Mouse (Mus musculus): ENCODE measurements at regions not wholly inside any gene's neighbourhood (a gene's known extent, or its start where the extent isn't known, plus 50 kb on each side); places are given as distances from the start of the nearest gene placed in this dataset.

DNA sequence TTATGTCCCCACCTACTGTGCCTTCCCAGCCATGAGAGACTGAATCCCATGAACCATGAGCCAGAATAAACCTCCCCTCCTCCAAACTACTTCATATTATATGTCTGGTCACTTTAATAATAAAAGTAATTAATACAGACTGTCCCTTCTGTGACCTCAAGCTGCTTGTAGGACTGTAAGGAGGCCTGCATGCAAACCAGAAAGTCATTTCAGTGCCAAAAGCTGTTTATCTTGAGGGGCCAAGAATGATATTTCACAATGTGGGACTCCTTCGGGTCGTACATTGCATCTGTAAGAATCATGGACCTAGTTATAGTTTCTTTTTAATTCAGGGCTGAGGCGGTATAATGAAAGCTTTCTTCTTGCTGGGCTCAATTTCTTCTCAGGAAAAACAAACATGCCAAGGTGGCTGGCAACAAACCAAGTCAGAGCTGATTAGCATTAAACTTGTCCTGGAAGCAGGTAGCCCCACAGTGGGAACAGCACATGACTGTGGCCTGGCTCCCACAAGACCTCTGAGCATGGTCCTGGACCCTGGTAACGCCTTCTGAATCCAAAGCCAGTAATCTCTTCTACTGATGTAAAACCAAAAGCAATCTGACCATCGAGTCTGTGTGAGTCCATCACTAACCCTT, 162.3 kb upstream of the Hnrnpa3 start:
- no peak for DNase-seq

DNA sequence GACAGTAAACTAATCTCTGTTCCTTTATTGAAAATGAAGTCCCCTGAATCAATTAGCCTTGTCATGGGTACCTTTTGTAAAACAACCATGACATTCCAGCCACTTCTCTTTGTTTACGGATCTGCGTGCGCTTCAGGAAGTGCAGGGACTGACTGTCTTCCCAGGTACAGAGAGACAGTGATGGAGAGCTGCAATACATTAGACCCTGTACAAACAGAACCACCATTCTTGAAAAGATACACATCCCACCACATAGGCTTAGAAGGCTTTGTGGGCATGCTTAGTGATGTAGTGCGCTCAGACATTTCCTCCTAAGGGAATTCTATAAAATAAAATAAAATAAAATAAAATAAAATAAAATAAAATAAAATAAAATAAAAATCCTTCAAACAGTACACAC, 148.8 kb upstream of the Hnrnpa3 start:
- no peak for DNase-seq

DNA sequence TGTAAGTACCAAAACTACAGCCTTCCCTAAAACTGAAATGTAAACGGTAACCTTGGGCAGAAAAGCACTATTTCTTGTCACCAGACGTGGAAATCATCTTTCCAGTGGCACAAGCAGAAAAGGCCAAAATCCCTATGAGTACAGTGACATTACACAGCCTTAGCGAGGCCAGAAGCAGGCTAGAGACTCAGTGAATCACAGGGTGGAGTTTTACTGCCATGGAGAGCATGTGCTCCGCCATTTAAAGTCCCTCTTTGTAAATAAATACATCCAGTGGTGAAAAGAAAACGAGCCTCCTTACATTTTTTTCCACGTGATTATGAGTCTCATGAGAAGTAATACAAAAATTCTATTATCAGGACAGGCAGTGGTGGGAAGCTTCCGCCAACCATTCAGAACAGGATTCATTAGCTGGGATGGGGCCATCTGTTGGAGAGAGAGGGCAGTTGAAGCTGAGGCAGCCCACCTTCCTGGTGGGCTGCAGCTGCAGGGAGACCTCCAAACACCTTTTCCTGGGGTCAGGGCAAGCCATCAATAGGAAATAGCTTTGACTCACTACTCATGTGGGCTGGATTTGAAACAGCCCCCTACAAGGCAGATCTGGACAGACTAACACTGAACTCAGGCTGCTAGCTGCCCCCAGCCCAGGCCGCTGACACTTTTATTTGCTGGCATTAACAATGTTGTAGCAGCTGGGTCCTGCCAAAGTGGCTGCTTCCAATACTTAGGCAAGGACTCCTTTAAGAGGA, 146.5 kb upstream of the Hnrnpa3 start:
- no peak for DNase-seq

- DNase-seq = no peak
Measured at GRCm38 (mm10) chr2:75514171-75514570, 144.9 kb upstream of the Hnrnpa3 start.

- DNase-seq = no peak
Measured at GRCm38 (mm10) chr2:75516223-75516622, 142.8 kb upstream of the Hnrnpa3 start.

GRCm38 (mm10) chr2:75517096-75517495, 142.0 kb upstream of the Hnrnpa3 start:
- no peak for DNase-seq

- DNase-seq = no peak
Measured at GRCm38 (mm10) chr2:75518607-75519006, 140.5 kb upstream of the Hnrnpa3 start.

DNA sequence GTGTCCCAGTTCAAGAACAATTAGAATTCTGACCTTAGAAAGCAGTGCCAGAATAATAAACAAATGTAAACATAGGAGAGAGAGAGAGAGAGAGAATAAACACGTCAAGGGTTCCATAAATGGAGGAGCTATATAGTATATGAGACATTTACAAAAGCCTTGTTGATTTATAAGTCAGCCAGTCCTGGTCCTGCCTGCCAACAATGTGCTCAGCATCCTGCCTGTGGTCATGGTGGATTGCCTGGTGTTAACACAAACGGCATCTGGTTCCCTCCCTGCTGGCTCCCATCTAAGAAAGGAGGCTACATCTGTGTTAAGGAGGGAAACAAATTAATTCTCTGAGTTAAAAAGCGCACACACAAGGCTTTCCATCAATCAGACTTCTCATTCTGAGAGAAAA, 133.5 kb upstream of the Hnrnpa3 start:
- DNase-seq = no peak

GRCm38 (mm10) chr2:75528706-75529105, 130.4 kb upstream of the Hnrnpa3 start:
- DNase-seq = no peak

GRCm38 (mm10) chr2:75538114-75538513, 120.9 kb upstream of the Hnrnpa3 start:
- DNase-seq = no peak

DNA sequence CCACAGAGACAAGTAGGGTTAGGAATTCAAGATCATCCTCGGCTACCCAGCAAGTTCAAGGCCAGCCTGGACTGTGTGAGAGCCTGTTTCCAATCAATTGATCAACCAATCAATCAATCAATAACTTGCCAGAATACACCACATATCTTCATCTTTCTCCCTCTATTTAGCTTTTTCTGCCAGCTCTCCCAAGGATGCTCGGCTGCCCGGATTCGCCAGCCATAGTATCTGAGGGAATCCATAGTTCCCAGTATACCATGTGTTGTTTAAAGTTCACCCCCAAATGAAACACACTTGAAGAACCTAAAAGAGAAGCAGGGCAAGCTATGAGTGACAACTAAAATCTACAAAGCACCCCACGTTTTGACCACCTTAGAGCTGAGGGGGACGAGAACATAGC, 119.3 kb upstream of the Hnrnpa3 start:
- no peak for DNase-seq

DNA sequence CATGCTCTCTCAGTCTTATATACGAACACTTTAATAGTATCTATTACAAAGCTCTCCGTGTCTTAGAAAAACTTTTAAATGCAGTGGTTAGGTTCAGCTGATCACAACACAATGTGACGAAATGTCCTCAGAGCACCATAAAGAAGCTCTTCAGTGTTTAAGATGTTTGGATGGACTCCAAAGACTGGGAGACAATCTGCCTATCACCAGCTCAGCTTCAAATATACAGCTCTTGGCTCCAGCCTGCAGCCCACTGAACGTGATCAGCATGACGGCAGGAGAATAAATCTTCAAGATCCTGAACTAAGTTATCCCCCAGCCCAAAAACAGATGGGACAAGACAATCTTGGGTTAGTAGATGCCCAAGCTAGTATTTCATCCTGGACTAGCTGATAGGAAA, 116.7 kb upstream of the Hnrnpa3 start:
- DNase-seq = no peak

GRCm38 (mm10) chr2:75542781-75543180, 116.3 kb upstream of the Hnrnpa3 start:
- DNase-seq = no peak

- DNase-seq = no peak
Measured at GRCm38 (mm10) chr2:75545971-75546370, 113.1 kb upstream of the Hnrnpa3 start.

- DNase-seq = no peak
Measured at GRCm38 (mm10) chr2:75555676-75556075, 103.4 kb upstream of the Hnrnpa3 start.

DNA sequence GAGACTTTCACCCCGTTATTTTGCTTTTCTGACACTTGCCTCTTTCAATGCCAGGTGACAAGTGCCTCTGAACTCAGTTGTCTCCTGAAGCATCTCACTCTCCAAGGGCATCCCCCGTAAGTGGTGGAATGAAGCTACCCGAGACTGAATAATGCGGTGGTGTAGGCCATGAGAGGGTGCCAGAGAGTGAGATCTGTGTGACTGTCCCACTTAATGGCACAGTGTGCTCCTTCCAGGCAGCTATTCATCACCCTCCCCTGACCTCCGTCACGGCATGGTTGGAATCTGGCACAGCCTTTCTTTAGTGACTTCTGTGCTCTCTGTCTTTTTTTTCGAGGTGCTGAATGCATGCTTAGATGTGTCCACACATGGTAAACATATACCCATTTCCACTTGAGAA, 102.3 kb upstream of the Hnrnpa3 start:
- DNase-seq = peak; percentile 25 to 56

- DNase-seq = no peak
Measured at GRCm38 (mm10) chr2:75557392-75557791, 101.7 kb upstream of the Hnrnpa3 start.

DNA sequence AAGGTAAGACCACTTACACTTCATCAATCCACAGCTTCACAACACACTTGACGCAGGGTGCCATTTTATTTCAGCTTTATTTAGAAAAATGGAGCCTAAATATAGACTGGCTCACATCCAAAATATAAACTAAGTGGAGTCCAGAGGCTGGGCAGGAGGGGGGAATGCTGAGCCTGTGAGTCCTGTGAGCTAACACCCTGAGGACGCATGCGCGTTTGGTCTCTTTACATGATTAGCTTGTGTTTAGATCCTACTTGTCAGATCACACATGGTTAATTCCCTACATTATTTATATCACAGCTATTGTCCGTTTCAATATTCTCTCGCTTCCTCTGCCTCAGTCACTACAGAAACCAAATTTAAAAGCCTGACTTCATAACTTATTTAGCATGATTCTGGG, 99.1 kb upstream of the Hnrnpa3 start:
- no peak for DNase-seq

DNA sequence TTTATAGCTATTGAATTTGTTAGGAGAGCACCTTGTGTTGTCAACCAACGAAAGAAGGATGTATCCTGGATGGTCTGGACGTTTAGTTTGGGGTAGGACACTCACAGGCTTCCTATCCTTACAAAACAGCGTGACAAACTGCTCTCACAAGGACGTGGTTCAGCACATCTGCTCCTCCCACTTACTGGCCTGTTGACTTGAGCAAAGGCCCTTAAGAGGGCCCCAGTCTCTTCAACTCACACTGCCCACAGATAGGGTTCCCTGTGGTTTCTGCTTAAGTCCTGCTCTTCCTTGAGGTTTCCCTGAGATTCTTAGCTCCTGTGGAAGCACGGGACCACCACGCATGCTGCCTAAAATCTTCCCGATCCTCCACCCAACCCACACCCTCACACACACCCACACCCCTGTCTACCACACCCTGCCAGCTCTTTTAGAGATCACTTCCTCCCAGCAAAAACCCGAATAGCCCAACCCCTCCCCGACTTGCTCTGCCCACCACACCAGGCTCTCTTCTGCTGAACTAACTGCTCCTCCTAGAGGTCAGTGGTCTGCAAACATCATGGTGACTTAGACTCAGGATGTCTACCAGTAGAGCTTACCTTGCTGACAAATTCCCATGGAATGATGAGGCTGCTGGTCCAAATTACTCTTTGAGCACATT, 95.7 kb upstream of the Hnrnpa3 start:
- no peak for DNase-seq

GRCm38 (mm10) chr2:75564809-75565208, 94.3 kb upstream of the Hnrnpa3 start:
- no peak for DNase-seq

GRCm38 (mm10) chr2:75567131-75567530, 91.9 kb upstream of the Hnrnpa3 start:
- no peak for DNase-seq

DNA sequence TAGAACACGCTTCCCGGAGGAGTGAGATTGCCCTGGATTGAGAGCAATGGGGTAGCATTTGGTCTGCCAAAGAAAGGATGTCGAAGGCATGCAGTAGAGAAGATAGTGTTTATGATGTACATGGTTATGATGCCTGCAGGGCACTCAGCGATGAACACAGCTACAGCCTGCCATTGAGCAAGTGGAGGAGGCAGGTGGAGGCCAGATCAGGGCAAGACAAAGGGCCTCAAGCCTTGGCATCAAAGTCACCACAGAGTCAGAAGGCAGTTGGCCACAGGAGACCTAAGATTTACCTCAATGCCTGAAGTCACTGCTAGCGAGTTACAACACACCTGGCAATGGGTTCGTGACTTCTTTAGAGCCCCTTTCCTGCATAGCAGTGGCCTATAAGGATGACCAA, 89.3 kb upstream of the Hnrnpa3 start:
- DNase-seq = no peak

DNA sequence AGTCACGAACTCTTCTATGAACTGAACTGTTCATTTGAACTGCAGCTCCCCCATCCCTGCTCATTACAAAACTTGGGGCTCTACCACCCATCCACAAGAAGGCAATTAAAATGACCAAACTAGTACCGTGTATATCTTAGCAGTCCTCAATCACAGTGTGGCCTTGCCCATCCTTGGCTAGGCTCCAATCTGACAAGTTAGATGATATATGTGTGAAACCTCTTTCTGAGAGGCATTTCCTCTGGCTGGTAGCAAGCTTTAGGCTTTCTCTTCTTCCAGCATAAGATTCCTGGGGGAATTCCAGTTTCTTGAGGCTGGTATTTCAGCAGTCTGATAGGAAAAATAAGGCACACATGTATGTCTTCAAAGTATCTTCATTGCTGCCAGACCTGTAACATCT, 88.8 kb upstream of the Hnrnpa3 start:
- DNase-seq = peak; percentile 48 to 54

DNA sequence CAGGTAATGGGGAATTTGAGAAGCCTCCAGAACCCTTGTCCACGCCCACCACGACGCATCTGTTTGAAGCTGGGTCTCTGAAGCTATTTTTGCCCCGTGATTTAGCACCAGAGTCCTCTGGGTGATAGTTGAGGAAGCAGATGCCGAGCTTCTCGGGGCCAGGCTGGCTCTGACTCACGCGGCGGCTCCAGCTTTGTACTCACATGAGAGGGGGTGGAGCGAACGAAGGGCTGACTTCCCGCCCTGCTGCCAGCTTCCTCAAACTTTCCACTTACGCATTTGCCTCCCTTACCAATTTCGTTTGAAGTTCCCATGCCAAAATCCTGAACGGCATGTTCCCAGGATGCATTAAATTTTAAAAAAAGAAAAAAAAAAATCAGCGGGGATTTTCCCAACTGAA, 74.1 kb upstream of the Hnrnpa3 start:
- peak; percentile 92 to 93 for DNase-seq
